Mouse (Mus musculus) liver, postnatal 0 days (tissue): ENCODE data around the gene Luc7l2.
A peak's percentile ranks its signal among the peaks of the same experiment; 100 is the strongest.

Source experiments
- CTCF ChIP-seq: sonication (generic); IDR thresholded peaks from 2 replicates; pipeline ENCODE4 v1.5.1; 2016; ENCODE audit warnings: antibody characterized with exemption, low read depth
- EP300 ChIP-seq: IDR thresholded peaks from 2 replicates; pipeline ENCODE4 v1.6.1; 2016; ENCODE audit warnings: antibody characterized with exemption, low read depth, mild to moderate bottlenecking

GRCm38 (mm10) chr6:38650263-38650937, 99.3 kb downstream of the Luc7l2 start:
- TF ChIP-seq EP300: no peak
- peak; percentile 96 for TF ChIP-seq CTCF
